Mouse (Mus musculus): ENCODE measurements around the gene Ofcc1. TPM values are rescaled to one million over a fixed set of nuclear protein-coding genes. Genes with fewer than 3 reads are reported as not detected.

Ofcc1 gene
- not detected in 2 replicates for polyA plus RNA-seq (2012; rRNA removed)

- DNase-seq (ENCODE audit: low spot score): no peak
Observed at GRCm38 (mm10) chr13:40361288-40361687, at the start of gene Ofcc1. Gene Ofcc1, minus strand, starts transcription at chr13:40361450.

DNA sequence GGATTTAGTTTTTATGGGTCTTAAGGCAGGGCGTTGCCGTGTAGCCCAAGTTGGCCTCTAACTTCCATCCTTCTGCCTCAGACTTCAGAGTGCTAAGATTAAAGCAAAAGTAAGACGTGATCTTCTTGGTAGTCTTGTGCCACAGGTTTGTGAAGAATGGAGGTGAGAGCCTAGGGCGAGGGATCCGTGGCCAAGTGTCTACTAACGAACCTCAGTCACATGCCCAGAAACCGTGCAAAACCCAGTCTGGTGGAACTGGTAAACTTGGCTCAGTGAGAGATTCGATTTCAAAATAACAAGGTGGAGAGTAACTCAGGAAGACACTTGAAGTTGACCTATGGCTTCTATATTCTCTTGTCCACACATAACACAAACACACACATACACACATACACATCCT lies 28.9 kb upstream of the Ofcc1 start:
- DNase-seq (ENCODE audit: low spot score): no peak

- DNase-seq (ENCODE audit: low spot score): no peak
Observed at GRCm38 (mm10) chr13:40387446-40387845, 26.2 kb upstream of the Ofcc1 start.

GRCm38 (mm10) chr13:40384962-40385361 lies 23.7 kb upstream of the Ofcc1 start:
- DNase-seq (ENCODE audit: low spot score): no peak

DNA sequence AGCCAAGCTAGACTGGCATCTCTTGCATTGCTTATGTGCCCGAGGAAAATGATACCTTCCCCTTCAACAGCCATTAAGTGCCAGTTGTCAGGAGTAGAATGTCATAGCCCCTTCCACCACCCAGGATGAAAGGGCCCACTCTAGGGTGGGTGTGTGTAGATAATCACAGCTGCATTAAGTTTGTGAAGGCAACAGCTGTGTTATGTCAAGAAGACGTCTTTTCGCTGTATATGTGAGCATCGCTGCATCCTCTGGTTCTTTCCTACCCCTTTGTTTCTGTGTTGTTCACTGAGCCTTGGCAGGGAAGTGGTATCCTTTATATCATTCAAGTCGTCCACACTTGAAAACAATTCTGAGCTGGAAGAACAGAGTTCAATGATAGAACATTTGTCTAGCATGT lies 15.5 kb upstream of the Ofcc1 start:
- DNase-seq (ENCODE audit: low spot score): no peak

- DNase-seq (ENCODE audit: low spot score): no peak
Observed at GRCm38 (mm10) chr13:40366762-40367161, 5.5 kb upstream of the Ofcc1 start.

DNA sequence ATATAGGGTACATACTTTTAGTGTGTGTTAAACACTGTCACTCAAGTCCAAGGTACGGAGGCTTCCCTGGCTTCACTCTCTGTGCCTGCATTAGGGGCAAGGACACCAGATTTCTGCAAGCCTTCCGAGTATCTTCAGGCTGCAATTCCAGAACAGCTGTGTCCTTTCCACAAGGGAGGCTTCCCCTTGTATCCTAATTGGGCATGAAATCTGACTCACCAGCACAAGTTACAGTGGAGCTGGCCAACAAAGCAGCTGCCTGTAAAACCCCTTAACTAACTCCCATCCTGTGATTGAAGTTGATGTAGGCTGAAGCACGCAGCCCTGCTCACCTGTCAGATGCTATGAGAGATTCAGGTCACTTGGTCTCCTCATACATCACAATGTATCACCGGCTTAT lies 3.6 kb upstream of the Ofcc1 start:
- no peak for DNase-seq (ENCODE audit: low spot score)

DNA sequence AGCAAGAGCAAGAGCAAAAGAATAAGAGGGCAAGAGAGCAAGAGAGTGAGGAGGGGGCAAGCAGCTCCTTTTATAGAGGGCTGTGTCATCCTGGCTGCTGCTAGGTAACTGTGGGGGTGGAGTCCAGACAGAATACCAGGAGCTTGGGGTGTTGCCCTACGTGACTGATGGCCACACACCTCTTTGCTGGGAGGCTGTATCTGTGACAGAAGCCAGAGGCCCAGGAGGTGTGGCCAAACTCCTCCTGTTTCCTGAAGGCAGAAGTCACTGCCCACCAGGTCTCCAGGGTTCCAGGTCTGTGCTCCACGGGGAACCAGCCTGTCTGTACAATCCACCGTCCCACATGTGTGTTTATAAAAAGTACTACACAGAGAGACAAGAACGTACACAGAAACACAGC lies 558 bp downstream of the Ofcc1 start:
- DNase-seq (ENCODE audit: low spot score): no peak

DNA sequence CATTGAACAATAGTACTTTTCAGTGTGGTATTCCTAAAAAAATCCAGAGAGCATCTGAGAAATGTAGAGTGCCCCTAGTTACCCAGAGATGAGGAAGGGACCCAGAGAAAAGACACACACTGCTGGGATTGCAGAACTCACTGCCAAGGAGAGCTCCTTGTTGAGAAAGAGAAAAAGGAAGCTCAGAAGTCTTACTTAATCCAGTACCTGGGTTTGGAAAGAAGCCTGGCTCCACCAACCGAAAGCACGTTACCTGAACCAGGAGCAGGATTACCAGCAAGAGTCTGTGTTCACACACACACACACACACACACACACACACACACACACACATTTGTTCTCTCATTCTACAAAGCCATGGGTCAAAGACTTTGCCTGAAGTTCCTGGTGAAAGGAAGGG lies 14.2 kb downstream of the Ofcc1 start:
- DNase-seq (ENCODE audit: low spot score): no peak

DNA sequence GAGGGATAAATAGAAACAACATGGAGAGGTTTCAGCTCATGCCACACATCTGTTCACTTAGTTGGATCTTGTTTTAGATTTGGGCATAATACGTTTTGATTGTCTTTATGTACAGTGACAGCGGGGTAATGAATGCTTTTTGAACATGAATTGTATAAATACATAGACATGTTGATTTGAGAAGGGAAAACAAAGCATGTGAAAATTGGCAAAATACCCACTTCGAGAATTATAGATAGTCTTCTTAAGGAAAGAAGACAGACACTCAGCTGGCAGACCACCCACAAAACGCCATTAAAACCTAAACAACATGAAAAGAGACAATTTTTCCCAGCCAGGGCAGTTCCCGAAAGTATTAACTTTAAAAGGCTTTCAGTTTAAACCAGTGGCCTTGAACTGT lies 37.9 kb downstream of the Ofcc1 start:
- DNase-seq (ENCODE audit: low spot score): no peak

GRCm38 (mm10) chr13:40320814-40321525 lies 40.3 kb downstream of the Ofcc1 start:
- DNase-seq (ENCODE audit: low spot score): no peak

- DNase-seq (ENCODE audit: low spot score): no peak
Observed at GRCm38 (mm10) chr13:40317731-40318130, 43.5 kb downstream of the Ofcc1 start.

GRCm38 (mm10) chr13:40315158-40315792 lies 46.0 kb downstream of the Ofcc1 start:
- peak; percentile 19 for DNase-seq (ENCODE audit: low spot score)

DNA sequence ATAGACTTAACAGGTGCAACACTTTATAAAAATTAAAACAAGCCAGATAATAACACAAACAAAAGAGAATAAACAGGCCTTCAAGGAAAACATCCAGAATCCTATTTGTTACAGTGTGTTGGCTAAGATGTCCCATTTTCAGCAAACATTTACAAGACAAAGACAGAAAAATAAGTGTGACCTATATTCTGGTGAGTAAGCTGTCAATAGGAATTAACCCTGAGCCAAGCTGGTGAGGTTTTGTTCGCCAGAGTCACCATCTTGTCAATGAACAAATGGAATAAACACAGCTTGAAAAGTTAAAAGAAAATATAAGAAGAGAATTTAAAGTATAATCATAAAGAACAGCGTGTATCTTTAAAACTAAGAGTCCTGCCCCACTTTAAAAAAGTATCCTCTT lies 68.4 kb downstream of the Ofcc1 start:
- no peak for DNase-seq (ENCODE audit: low spot score)

GRCm38 (mm10) chr13:40290846-40291245 lies 70.4 kb downstream of the Ofcc1 start:
- no peak for DNase-seq (ENCODE audit: low spot score)

- no peak for DNase-seq (ENCODE audit: low spot score)
Observed at GRCm38 (mm10) chr13:40288650-40289049, 72.6 kb downstream of the Ofcc1 start.

- no peak for DNase-seq (ENCODE audit: low spot score)
Observed at GRCm38 (mm10) chr13:40287266-40288002, 73.8 kb downstream of the Ofcc1 start.

- DNase-seq (ENCODE audit: low spot score): no peak
Observed at GRCm38 (mm10) chr13:40285234-40285791, 75.9 kb downstream of the Ofcc1 start.

DNA sequence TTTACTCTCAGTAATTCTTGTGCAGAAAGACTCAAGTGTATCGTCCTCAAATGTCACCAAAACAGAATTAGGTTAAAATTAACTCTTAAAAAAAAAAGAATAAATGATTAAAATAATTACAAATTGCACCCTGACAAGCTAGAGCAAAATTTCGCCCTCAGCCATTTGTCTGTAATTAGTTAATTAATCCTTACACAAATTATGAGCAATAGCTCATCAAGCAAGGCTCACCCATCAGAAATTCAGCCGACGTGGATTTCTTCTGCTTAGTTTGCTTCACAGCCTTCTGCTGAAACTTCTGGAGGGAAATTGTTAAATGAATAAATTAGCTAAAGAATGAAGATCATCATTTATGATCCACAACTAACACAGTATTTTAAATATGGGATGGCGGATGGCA lies 80.6 kb downstream of the Ofcc1 start:
- no peak for DNase-seq (ENCODE audit: low spot score)

GRCm38 (mm10) chr13:40267546-40267945 lies 93.7 kb downstream of the Ofcc1 start:
- no peak for DNase-seq (ENCODE audit: low spot score)

GRCm38 (mm10) chr13:40263087-40263807 lies 98.0 kb downstream of the Ofcc1 start:
- DNase-seq (ENCODE audit: low spot score): no peak

DNA sequence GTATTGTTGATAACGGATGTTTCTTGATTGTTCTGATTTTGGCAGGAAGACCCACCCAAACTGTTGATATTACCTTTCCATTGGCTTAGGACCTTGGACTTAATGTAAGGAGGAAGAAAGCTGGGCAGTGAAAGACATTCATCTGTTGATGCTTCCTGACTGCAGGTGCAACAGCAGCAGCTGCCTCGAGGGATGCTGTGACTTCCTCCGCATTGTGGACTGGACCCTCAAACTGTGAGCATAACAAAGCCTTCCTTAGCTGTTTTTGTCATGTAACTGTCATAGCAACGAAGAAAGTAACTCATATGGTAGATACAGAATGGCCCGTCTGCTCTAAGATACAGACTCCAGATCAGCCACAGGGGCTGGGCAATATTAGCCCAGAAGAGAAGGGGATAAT lies 102.5 kb downstream of the Ofcc1 start:
- DNase-seq (ENCODE audit: low spot score): no peak
